Mouse (Mus musculus) stomach, embryonic 15.5 days (tissue): ENCODE data around the gene Plcd3. TPM values are rescaled to one million over a fixed set of nuclear protein-coding genes. Genes with fewer than 3 reads are reported as not detected.
A peak's percentile ranks its signal among the peaks of the same experiment; 100 is the strongest.

ENCODE experiments used
- ATAC-seq: fragments of 200-750 bp; cut with Nextera tagmentation; 2 replicates; pipeline ENCODE4 v1.8.0; 2017; ENCODE audit warnings: low read depth, moderate number of reproducible peaks, moderate TSS enrichment; ENCODE audit not compliant: insufficient read depth, low FRiP score
- H3K27ac ChIP-seq: fragments of 300-500 bp; sonication (generic); 2 replicates; pipeline ENCODE4 v1.5.1; 2015; ENCODE audit warnings: mild to moderate bottlenecking, inconsistent platforms
- H3K27me3 ChIP-seq: fragments of 300-500 bp; sonication (generic); replicated peaks from 2 replicates; pipeline ENCODE4 v1.6.1; 2015; ENCODE audit warnings: inconsistent platforms
- H3K36me3 ChIP-seq: fragments of 300-500 bp; sonication (generic); 2 replicates; pipeline ENCODE4 v1.6.1; 2015; ENCODE audit warnings: inconsistent platforms
- H3K4me1 ChIP-seq: fragments of 300-500 bp; sonication (generic); 2 replicates; pipeline ENCODE4 v1.6.1; 2015; ENCODE audit warnings: inconsistent platforms
- H3K4me2 ChIP-seq: fragments of 300-500 bp; sonication (generic); 2 replicates; pipeline ENCODE4 v1.6.1; 2015; ENCODE audit warnings: mild to moderate bottlenecking, inconsistent platforms
- H3K4me3 ChIP-seq: fragments of 300-500 bp; sonication (generic); replicated peaks from 2 replicates; pipeline ENCODE4 v1.5.1; 2015; ENCODE audit warnings: inconsistent platforms
- H3K9ac ChIP-seq: fragments of 300-500 bp; sonication (generic); 2 replicates; pipeline ENCODE4 v1.6.1; 2015; ENCODE audit warnings: inconsistent platforms
- H3K9me3 ChIP-seq: fragments of 300-500 bp; sonication (generic); 2 replicates; pipeline ENCODE4 v1.6.1; 2016; ENCODE audit warnings: inconsistent platforms
- WGBS: fragments of 180-500 bp; shearing (Covaris S2); methylation state at CpG from one replicate; pipeline ENCODE4 v1.1.7; 2015; 5-methylcytosine and 5-hydroxymethylcytosine counted together
- polyA plus RNA-seq: library from polyadenylated mRNA; unstranded; fragments of >200 nt; fragmentation: Nextera tagmentation; extraction: Ambion mirVana; gene quantifications from 2 replicates; pipeline ENCODE4 v1.2.1, GENCODE M21; 2015

Gene Plcd3
- polyA plus RNA-seq, 1 experiment from 2014 or later, result 3.6 TPM

GRCm38 (mm10) chr11:103104469-103104868, 3.0 kb upstream of the Plcd3 start:
- no peak overlapping the region for H3K9ac ChIP-seq

GRCm38 (mm10) chr11:103103621-103104020, 2.2 kb upstream of the Plcd3 start:
- H3K27ac ChIP-seq, result no peak overlapping the region
- peak overlapping the region; percentile 62 for H3K4me3 ChIP-seq
- H3K4me1 ChIP-seq, result peaks cover 30% of the 10 kb centered on the region

More at GRCm38 (mm10) chr11:103104469-103104868, 3.0 kb upstream of the Plcd3 start:
- 62% methylated on average over 7 of the region's 7 CpGs for WGBS
- Histone ChIP-seq H3K36me3 (no peaks in the 10 kb centered on the region), H3K9me3 (no peaks in the 10 kb centered on the region), H3K27ac (no peak overlapping the region; the same call in 1 of the 2 replicates), H3K4me1 (peaks cover 30% of the 10 kb centered on the region), H3K4me3 (no peak overlapping the region), H3K4me2 (peak overlapping the region; percentile 89), H3K27me3 (peaks cover 10% of the 10 kb centered on the region; the same call in 1 of the 2 replicates)
- ATAC-seq, result peak; percentile 19; the same call in 1 of the 2 replicates

GRCm38 (mm10) chr11:103102725-103103349, 1.4 kb upstream of the Plcd3 start:
- Histone ChIP-seq H3K36me3 (no peaks in the 10 kb centered on the region), H3K9me3 (no peaks in the 10 kb centered on the region), H3K27me3 (peaks cover 10% of the 10 kb centered on the region; the same call in 1 of the 2 replicates), H3K4me2 (peak overlapping the region; percentile 89), H3K4me1 (peaks cover 30% of the 10 kb centered on the region), H3K9ac (peak overlapping the region; percentile 26), H3K4me3 (peak overlapping the region; percentile 62), H3K27ac (peak overlapping the region; percentile 6; the same call in 1 of the 2 replicates)
- WGBS, result 1% methylated on average over 35 of the region's 35 CpGs
- ATAC-seq, result peak; percentile 92

More at GRCm38 (mm10) chr11:103103621-103104020, 2.2 kb upstream of the Plcd3 start:
- H3K9me3 ChIP-seq, result no peaks in the 10 kb centered on the region
- ATAC-seq, result no peak
- peak overlapping the region; percentile 89 for H3K4me2 ChIP-seq
- no peaks in the 10 kb centered on the region for H3K36me3 ChIP-seq
- WGBS, result 54% methylated on average over 8 of the region's 8 CpGs
- peaks cover 10% of the 10 kb centered on the region; the same call in 1 of the 2 replicates for H3K27me3 ChIP-seq
- H3K9ac ChIP-seq, result 0 out of 2 replicates have a peak overlapping the region, but pooled peaks have one; percentile 26

- Histone ChIP-seq H3K4me2 (peak overlapping the region; percentile 89), H3K36me3 (no peaks in the 10 kb centered on the region), H3K9ac (peak overlapping the region; percentile 26), H3K27me3 (peaks cover 10% of the 10 kb centered on the region; the same call in 1 of the 2 replicates), H3K4me3 (peak overlapping the region; percentile 62), H3K27ac (0 out of 2 replicates have a peak overlapping the region, but pooled peaks have one; percentile 32), H3K4me1 (peaks cover 38% of the 10 kb centered on the region), H3K9me3 (no peaks in the 10 kb centered on the region)
- WGBS, result 2% methylated on average over 30 of the region's 30 CpGs
- ATAC-seq, result 0 out of 2 replicates have a peak, but pooled peaks have one; percentile 6
These were observed 526 bp upstream of the Plcd3 start for GRCm38 (mm10) chr11:103101866-103102501.

- Histone ChIP-seq H3K9ac (no peak overlapping the region), H3K4me1 (peaks cover 40% of the 10 kb centered on the region), H3K4me3 (no peak overlapping the region), H3K36me3 (no peaks in the 10 kb centered on the region), H3K4me2 (no peak overlapping the region), H3K9me3 (no peaks in the 10 kb centered on the region), H3K27ac (no peak overlapping the region), H3K27me3 (peaks cover 10% of the 10 kb centered on the region; the same call in 1 of the 2 replicates)
- WGBS, result 73% methylated on average over 8 of the region's 8 CpGs
- no peak for ATAC-seq
These were observed 1.1 kb downstream of the Plcd3 start for GRCm38 (mm10) chr11:103100361-103100760.

GRCm38 (mm10) chr11:103099352-103099940, 2.0 kb downstream of the Plcd3 start:
- Histone ChIP-seq H3K4me2 (no peak overlapping the region), H3K4me3 (no peak overlapping the region)

GRCm38 (mm10) chr11:103098531-103099190, 2.8 kb downstream of the Plcd3 start:
- 83% methylated on average over 11 of the region's 11 CpGs for WGBS
- H3K9me3 ChIP-seq, result no peaks in the 10 kb centered on the region

More at GRCm38 (mm10) chr11:103099352-103099940, 2.0 kb downstream of the Plcd3 start:
- WGBS, result 68% methylated on average over 12 of the region's 12 CpGs
- Histone ChIP-seq H3K4me1 (peaks cover 40% of the 10 kb centered on the region), H3K36me3 (no peaks in the 10 kb centered on the region), H3K9me3 (no peaks in the 10 kb centered on the region), H3K9ac (no peak overlapping the region), H3K27ac (no peak overlapping the region), H3K27me3 (peaks cover 10% of the 10 kb centered on the region; the same call in 1 of the 2 replicates)
- ATAC-seq, result no peak

GRCm38 (mm10) chr11:103096979-103097894, 4.2 kb downstream of the Plcd3 start:
- Histone ChIP-seq H3K27me3 (peaks cover 10% of the 10 kb centered on the region; the same call in 1 of the 2 replicates), H3K4me2 (peak overlapping the region; percentile 48), H3K4me1 (peaks cover 31% of the 10 kb centered on the region), H3K4me3 (0 out of 2 replicates have a peak overlapping the region, but pooled peaks have one; percentile 5), H3K27ac (peak overlapping the region; percentile 80), H3K36me3 (no peaks in the 10 kb centered on the region), H3K9me3 (no peaks in the 10 kb centered on the region), H3K9ac (no peak overlapping the region)
- no peak for ATAC-seq
- WGBS, result 18% methylated on average over 22 of the region's 22 CpGs

More at GRCm38 (mm10) chr11:103098531-103099190, 2.8 kb downstream of the Plcd3 start:
- peaks cover 38% of the 10 kb centered on the region for H3K4me1 ChIP-seq
- no peak for ATAC-seq
- peaks cover 10% of the 10 kb centered on the region; the same call in 1 of the 2 replicates for H3K27me3 ChIP-seq
- H3K4me2 ChIP-seq, result no peak overlapping the region
- H3K27ac ChIP-seq, result no peak overlapping the region
- no peak overlapping the region for H3K9ac ChIP-seq
- no peaks in the 10 kb centered on the region for H3K36me3 ChIP-seq
- no peak overlapping the region for H3K4me3 ChIP-seq

GRCm38 (mm10) chr11:103095801-103096200, 5.7 kb downstream of the Plcd3 start:
- H3K4me3 ChIP-seq, result no peak overlapping the region
- H3K27me3 ChIP-seq, result peaks cover 3% of the 10 kb centered on the region; the same call in 1 of the 2 replicates
- 92% methylated on average over 6 of the region's 6 CpGs for WGBS
- H3K4me2 ChIP-seq, result no peak overlapping the region
- ATAC-seq, result no peak
- H3K9me3 ChIP-seq, result no peaks in the 10 kb centered on the region
- H3K36me3 ChIP-seq, result no peaks in the 10 kb centered on the region
- H3K27ac ChIP-seq, result no peak overlapping the region
- H3K4me1 ChIP-seq, result peaks cover 16% of the 10 kb centered on the region
- no peak overlapping the region for H3K9ac ChIP-seq

- Histone ChIP-seq H3K4me3 (no peak overlapping the region), H3K4me1 (peaks cover 12% of the 10 kb centered on the region), H3K36me3 (no peaks in the 10 kb centered on the region), H3K4me2 (no peak overlapping the region), H3K9me3 (no peaks in the 10 kb centered on the region), H3K9ac (no peak overlapping the region), H3K27me3 (peaks cover under 1% of the 10 kb centered on the region; the same call in 1 of the 2 replicates), H3K27ac (peak overlapping the region; percentile 76)
- WGBS, result 68% methylated on average over 9 of the region's 9 CpGs
- no peak for ATAC-seq
These were observed 6.3 kb downstream of the Plcd3 start for GRCm38 (mm10) chr11:103095107-103095670.
